Mouse (Mus musculus) spleen, adult 2 months (tissue): ENCODE measurements at regions not wholly inside any gene's neighbourhood (a gene's known extent, or its start where the extent isn't known, plus 50 kb on each side); places are given as distances from the start of the nearest gene placed in this dataset.

ENCODE experiments used
- CTCF ChIP-seq: fragments of 200-500 bp; IDR thresholded peaks from 2 replicates; pipeline ENCODE4 v1.5.1; 2011; ENCODE audit warnings: mild to moderate bottlenecking, inconsistent platforms; ENCODE audit not compliant: insufficient read depth, insufficient read length, insufficient replicate concordance; ENCODE audit errors: extremely low read depth
- POLR2A ChIP-seq: fragments of 200-500 bp; IDR thresholded peaks from 2 replicates; pipeline ENCODE4 v1.6.1; 2011; ENCODE audit warnings: low read depth, low read length, inconsistent platforms

DNA sequence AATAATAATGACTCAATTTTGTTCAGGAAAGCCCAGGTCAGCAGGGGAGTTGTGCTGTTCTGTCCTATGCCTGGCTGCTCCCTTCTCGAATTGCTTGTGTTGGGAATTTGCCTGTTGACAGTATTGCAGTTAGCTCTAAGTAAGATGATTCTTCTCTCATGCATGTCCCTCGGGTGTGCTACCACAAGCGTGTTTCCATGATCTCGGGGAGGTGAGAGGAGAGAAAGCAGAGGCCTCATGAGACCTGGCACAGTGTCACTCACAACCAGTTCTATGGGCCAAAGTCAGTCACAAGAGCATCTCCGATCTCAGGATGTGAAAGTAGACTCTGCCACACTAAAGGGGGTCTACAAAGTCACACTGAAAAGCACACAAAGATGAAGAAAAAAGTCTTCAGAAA is 346.6 kb upstream of the Mmadhc start:
- TF ChIP-seq POLR2A (no peak), CTCF (no peak)
